Mouse (Mus musculus): ENCODE measurements around the gene Crtac1.

Crtac1 gene

GRCm38 (mm10) chr19:42325894-42326293 lies 105.7 kb downstream of the Crtac1 start:
- DNase-seq (ENCODE audit: low read depth), result peak; percentile 45

- no peak for DNase-seq (ENCODE audit: low read depth)
These were observed 109.1 kb downstream of the Crtac1 start for GRCm38 (mm10) chr19:42322357-42323090.

- DNase-seq (ENCODE audit: low read depth), result no peak
These were observed 109.6 kb downstream of the Crtac1 start for GRCm38 (mm10) chr19:42321936-42322335.

GRCm38 (mm10) chr19:42317648-42318425 lies 113.7 kb downstream of the Crtac1 start:
- DNase-seq (ENCODE audit: low read depth), result no peak

- DNase-seq (ENCODE audit: low read depth), result no peak
These were observed 114.6 kb downstream of the Crtac1 start for GRCm38 (mm10) chr19:42316998-42317397.

- DNase-seq (ENCODE audit: low read depth), result no peak
These were observed 115.1 kb downstream of the Crtac1 start for GRCm38 (mm10) chr19:42316525-42316924.

GRCm38 (mm10) chr19:42315914-42316313 lies 115.7 kb downstream of the Crtac1 start:
- DNase-seq (ENCODE audit: low read depth), result peak; percentile 53

- no peak for DNase-seq (ENCODE audit: low read depth)
These were observed 116.4 kb downstream of the Crtac1 start for GRCm38 (mm10) chr19:42315070-42315679.

GRCm38 (mm10) chr19:42312191-42312590 lies 119.4 kb downstream of the Crtac1 start:
- no peak for DNase-seq (ENCODE audit: low read depth)

GRCm38 (mm10) chr19:42311332-42311731 lies 120.3 kb downstream of the Crtac1 start:
- DNase-seq (ENCODE audit: low read depth), result no peak

GRCm38 (mm10) chr19:42308931-42309330 lies 122.7 kb downstream of the Crtac1 start:
- no peak for DNase-seq (ENCODE audit: low read depth)

GRCm38 (mm10) chr19:42307019-42307418 lies 124.6 kb downstream of the Crtac1 start:
- DNase-seq (ENCODE audit: low read depth), result no peak

GRCm38 (mm10) chr19:42306202-42306601 lies 125.4 kb downstream of the Crtac1 start:
- DNase-seq (ENCODE audit: low read depth), result peak; percentile 32

- DNase-seq (ENCODE audit: low read depth), result no peak
These were observed 125.8 kb downstream of the Crtac1 start for GRCm38 (mm10) chr19:42305746-42306145.

GRCm38 (mm10) chr19:42304506-42304905 lies 127.1 kb downstream of the Crtac1 start:
- DNase-seq (ENCODE audit: low read depth), result no peak

- no peak for DNase-seq (ENCODE audit: low read depth)
These were observed 128.3 kb downstream of the Crtac1 start for GRCm38 (mm10) chr19:42303210-42303813.

- DNase-seq (ENCODE audit: low read depth), result no peak
These were observed 138.4 kb downstream of the Crtac1 start for GRCm38 (mm10) chr19:42293216-42293615.

- DNase-seq (ENCODE audit: low read depth), result no peak
These were observed 139.5 kb downstream of the Crtac1 start for GRCm38 (mm10) chr19:42292106-42292505.

GRCm38 (mm10) chr19:42290954-42291661 lies 140.5 kb downstream of the Crtac1 start:
- no peak for DNase-seq (ENCODE audit: low read depth)

GRCm38 (mm10) chr19:42288361-42288760 lies 143.2 kb downstream of the Crtac1 start:
- no peak for DNase-seq (ENCODE audit: low read depth)

GRCm38 (mm10) chr19:42284178-42284577 lies 147.4 kb downstream of the Crtac1 start:
- DNase-seq (ENCODE audit: low read depth), result no peak

GRCm38 (mm10) chr19:42279611-42280010 lies 152.0 kb downstream of the Crtac1 start:
- no peak for DNase-seq (ENCODE audit: low read depth)

Measured in c-Kit-positive CD71-negative TER-119-negative erythroid progenitor cells, embryonic 14.5 days (primary cell).